Mouse (Mus musculus): ENCODE results near the gene Pgc. TPM values are rescaled to one million over a fixed set of nuclear protein-coding genes. Genes with fewer than 3 reads are reported as not detected.

The Pgc gene
- polyA plus RNA-seq, 1 experiment from 2014 or later: not detected

DNA sequence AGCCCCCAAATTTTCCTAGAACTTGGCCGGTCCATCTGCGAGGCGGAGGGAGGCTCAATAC lies 32.4 kb upstream of the Pgc start, which contains the start of gene Gm21981:
Gene Gm21981 (minus strand): TSS at position 14 of the 61 bp plus-strand sequence.
- Histone ChIP-seq H3K27me3 (peaks cover 73% of the 10 kb centered on the region), H3K4me1 (replicated peaks) (peaks cover 32% of the 10 kb centered on the region), H3K9me3 (replicated peaks) (no peaks in the 10 kb centered on the region), H3K4me2 (peak within 1 kb of the TSS; percentile 95), H3K9ac (peak within 1 kb of the TSS; percentile 63), H3K27ac (replicated peaks) (0 out of 2 replicates have a peak within 1 kb of the TSS, but pooled peaks have one; percentile 48), H3K36me3 (replicated peaks) (no peaks in the 10 kb centered on the region), H3K4me3 (replicated peaks) (peak within 1 kb of the TSS; percentile 67)
- WGBS (ENCODE audit: insufficient replicate concordance): 2% methylated on average over 3 of the region's 3 CpGs
- ATAC-seq (ENCODE audit: insufficient read depth): no peak

DNA sequence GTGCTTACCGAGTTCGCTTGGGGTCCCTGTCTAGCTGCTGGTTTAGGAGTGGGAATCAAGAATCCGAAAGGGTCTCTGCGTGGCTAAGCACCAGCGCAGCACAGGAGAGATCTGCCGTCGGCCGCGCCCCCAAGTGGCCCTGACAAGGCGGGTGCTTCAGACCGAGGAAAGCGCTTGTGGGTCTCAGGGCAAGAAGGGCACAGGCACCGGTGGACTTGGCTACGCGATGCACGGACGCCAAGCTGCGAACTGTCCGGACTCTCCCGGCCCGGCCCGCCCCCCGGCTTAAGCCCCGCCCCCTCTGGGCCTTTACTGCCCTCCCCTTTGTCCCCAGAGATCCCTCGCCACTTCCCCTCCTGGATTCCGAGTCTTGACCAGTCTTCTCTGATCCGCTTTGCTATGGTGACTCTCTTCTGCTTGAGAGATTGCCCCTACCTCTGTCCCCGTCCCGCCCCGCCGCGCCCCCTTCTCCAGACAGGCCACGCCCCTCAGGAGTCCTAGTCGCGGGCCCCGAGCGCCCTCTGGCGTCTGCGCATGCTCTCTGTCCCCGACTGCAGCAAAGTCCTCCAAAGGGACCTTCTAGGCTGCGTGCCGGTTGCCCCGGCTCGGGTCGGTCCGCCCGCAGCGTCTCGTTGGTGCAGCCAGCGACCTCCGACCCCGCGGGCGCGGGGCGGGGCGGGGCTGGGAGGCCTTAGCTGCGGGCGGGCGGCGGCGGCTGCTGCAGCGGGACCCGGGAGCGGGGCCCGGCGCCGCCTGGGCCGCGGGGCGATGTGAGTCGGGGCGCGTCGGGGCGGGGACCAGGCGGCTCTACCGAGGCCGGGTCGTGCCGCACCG lies 31.9 kb upstream of the Pgc start, which contains the start of gene Prickle4:
Gene Prickle4 (minus strand): TSS at position 234 of the 834 bp plus-strand sequence.
- WGBS (ENCODE audit: insufficient replicate concordance): under 1% methylated on average over 73 of the region's 82 CpGs
- peak; percentile 86 for ATAC-seq (ENCODE audit: insufficient read depth)
- H3K27ac ChIP-seq (replicated peaks): 0 out of 2 replicates have a peak within 1 kb of the TSS, but pooled peaks have one; percentile 48
- H3K36me3 ChIP-seq (replicated peaks): no peaks in the 10 kb centered on the region
- peak within 1 kb of the TSS; percentile 63 for H3K9ac ChIP-seq
- H3K4me2 ChIP-seq: peak within 1 kb of the TSS; percentile 95
- peaks cover 73% of the 10 kb centered on the region for H3K27me3 ChIP-seq
- peak within 1 kb of the TSS; percentile 67 for H3K4me3 ChIP-seq (replicated peaks)
- peaks cover 32% of the 10 kb centered on the region for H3K4me1 ChIP-seq (replicated peaks)
- H3K9me3 ChIP-seq (replicated peaks): no peaks in the 10 kb centered on the region

DNA sequence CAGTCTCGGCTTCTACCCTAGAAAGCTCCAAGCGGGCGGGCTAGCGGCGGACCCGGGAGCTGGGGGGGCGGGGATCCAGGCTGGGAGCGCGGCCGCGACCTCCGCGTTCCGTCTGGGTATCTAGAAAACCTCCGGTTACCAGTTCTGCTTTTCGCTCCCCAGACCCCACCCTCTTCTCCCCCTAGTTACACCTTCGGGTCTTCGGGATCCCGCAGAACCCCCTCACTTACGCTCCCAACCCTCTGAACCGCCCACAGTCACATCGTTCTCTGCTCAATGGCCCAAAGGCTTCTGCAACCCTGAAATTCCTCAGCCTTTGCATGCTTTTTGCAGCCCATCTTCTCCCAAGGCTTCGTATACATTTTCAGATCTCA lies 31.3 kb upstream of the Pgc start:
- WGBS (ENCODE audit: insufficient replicate concordance): 0% methylated on average over 23 of the region's 23 CpGs
- Histone ChIP-seq H3K9me3 (replicated peaks) (no peaks in the 10 kb centered on the region), H3K4me3 (replicated peaks) (peak overlapping the region; percentile 67), H3K9ac (peak overlapping the region; percentile 63), H3K27ac (replicated peaks) (no peak overlapping the region), H3K36me3 (replicated peaks) (no peaks in the 10 kb centered on the region), H3K4me2 (peak overlapping the region; percentile 95), H3K27me3 (peaks cover 72% of the 10 kb centered on the region), H3K4me1 (replicated peaks) (peaks cover 36% of the 10 kb centered on the region)
- no peak for ATAC-seq (ENCODE audit: insufficient read depth)

DNA sequence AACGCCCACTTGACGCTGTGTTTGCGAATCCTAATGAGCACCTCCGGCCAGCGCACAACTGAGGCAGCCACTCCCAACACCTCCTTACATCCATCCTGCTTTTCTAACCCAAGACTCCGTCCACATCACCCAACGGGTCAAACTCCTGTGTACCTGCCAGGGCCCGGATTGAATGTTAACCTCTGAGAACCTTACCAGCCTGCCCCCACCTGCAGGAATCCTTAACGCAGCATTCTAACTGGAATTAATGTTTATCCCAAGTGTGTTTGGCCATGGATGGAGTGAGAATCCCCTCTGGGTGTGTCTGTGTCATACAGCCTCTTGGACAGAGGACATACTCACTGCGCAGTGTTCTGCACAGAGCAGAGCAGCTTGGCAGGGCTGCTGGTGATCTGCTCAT lies 28.5 kb upstream of the Pgc start:
- Histone ChIP-seq H3K4me2 (no peak overlapping the region), H3K4me1 (replicated peaks) (peaks cover 38% of the 10 kb centered on the region), H3K36me3 (replicated peaks) (no peaks in the 10 kb centered on the region), H3K27me3 (peaks cover 68% of the 10 kb centered on the region), H3K27ac (replicated peaks) (no peak overlapping the region), H3K4me3 (replicated peaks) (no peak overlapping the region), H3K9me3 (replicated peaks) (no peaks in the 10 kb centered on the region), H3K9ac (no peak overlapping the region)
- WGBS (ENCODE audit: insufficient replicate concordance): 69% methylated on average over 10 of the region's 10 CpGs
- ATAC-seq (ENCODE audit: insufficient read depth): no peak

DNA sequence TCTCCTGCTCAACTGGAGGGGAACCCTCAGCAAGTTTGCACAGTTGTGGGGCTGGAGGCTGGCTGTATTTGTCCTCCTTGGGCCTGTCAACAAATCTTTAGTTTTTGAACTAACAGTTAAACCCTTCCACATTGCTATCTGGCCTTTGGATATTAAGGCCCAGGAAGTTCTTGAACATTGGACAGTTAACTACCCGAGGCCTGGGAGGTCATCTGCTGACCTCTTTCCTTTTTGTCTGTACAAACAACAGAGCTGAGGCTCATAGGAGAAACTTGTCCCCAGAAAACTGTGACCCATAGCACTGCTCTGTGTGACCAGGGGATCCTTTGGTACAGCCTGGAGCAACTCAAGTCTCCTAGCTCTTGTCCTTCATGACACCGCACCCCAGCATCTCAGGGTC lies 27.6 kb upstream of the Pgc start:
- Histone ChIP-seq H3K9ac (no peak overlapping the region), H3K4me3 (replicated peaks) (no peak overlapping the region), H3K9me3 (replicated peaks) (no peaks in the 10 kb centered on the region), H3K36me3 (replicated peaks) (no peaks in the 10 kb centered on the region), H3K4me1 (replicated peaks) (peaks cover 33% of the 10 kb centered on the region), H3K27me3 (peaks cover 67% of the 10 kb centered on the region), H3K27ac (replicated peaks) (peak overlapping the region; percentile 41; the same call in 1 of the 2 replicates), H3K4me2 (no peak overlapping the region)
- 60% methylated on average over 2 of the region's 2 CpGs for WGBS (ENCODE audit: insufficient replicate concordance)
- no peak for ATAC-seq (ENCODE audit: insufficient read depth)

DNA sequence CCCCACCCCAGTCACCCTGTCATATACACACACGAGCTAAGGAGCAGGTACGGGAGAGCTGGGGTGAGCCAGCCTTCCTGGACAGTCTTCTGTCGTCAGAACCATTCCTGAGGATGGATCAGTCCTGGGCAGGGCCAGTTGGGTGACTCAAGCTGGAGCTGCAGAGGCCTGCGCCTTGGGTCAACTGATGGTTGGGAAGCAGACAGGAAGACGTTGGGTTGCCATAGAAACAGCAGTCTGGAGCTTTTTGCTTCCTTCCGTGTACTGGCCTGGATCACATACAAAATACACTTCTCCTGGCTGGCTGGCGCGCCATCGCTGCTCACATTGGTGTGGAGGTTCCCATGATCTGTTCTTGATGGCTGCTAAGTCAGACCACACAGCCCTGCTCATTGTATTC lies 24.8 kb upstream of the Pgc start:
- Histone ChIP-seq H3K4me2 (no peak overlapping the region), H3K4me3 (replicated peaks) (no peak overlapping the region), H3K9ac (no peak overlapping the region), H3K27ac (replicated peaks) (no peak overlapping the region), H3K36me3 (replicated peaks) (no peaks in the 10 kb centered on the region), H3K27me3 (peaks cover 63% of the 10 kb centered on the region), H3K9me3 (replicated peaks) (no peaks in the 10 kb centered on the region), H3K4me1 (replicated peaks) (peaks cover 14% of the 10 kb centered on the region)
- WGBS (ENCODE audit: insufficient replicate concordance): 68% methylated on average over 9 of the region's 9 CpGs
- no peak for ATAC-seq (ENCODE audit: insufficient read depth)

DNA sequence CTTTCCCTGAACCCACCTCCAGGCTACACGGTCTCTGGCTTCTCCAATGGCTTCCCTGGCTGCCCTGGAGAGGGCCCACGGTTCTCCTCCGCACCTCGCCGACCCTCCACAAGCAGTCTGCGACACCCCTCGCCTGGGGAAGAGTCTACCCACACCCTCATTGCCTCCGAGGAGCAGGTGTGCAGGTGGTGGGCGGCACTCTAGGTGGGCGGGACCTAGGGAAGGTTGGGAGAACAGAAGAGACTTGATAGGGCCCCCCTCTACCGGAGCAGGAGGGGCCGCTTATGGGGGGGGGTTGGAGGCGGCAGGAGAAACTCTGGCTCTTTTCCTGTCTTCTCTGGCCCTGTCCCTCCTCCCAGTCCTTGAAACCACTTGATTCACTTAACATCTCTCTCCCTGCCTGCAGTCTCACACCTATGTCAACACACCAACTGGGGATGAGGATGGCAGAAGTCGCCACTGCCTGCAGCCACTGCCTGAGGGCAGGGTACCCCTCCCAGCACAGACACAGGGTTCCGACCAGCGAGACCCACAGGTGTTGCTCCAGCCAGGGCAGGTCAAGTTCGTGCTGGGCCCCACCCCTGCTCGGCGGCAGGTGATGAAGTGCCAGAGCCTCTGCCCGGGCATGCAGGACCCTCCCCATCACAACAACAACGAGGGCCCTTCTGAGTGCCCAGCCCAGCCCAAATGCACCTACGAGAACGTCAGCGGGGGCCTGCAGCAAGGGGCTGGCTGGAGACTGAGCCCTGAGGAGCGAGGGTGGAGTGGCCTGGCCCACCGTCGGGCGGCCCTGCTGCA lies 23.9 kb upstream of the Pgc start:
- peaks cover 60% of the 10 kb centered on the region for H3K27me3 ChIP-seq
- H3K9me3 ChIP-seq (replicated peaks): no peaks in the 10 kb centered on the region
- H3K9ac ChIP-seq: no peak overlapping the region
- H3K4me1 ChIP-seq (replicated peaks): peaks cover 14% of the 10 kb centered on the region
- 40% methylated on average over 28 of the region's 28 CpGs for WGBS (ENCODE audit: insufficient replicate concordance)
- no peak; the same call in 1 of the 2 replicates for ATAC-seq (ENCODE audit: insufficient read depth)
- H3K36me3 ChIP-seq (replicated peaks): no peaks in the 10 kb centered on the region
- no peak overlapping the region for H3K4me3 ChIP-seq (replicated peaks)
- H3K27ac ChIP-seq (replicated peaks): no peak overlapping the region
- no peak overlapping the region for H3K4me2 ChIP-seq

DNA sequence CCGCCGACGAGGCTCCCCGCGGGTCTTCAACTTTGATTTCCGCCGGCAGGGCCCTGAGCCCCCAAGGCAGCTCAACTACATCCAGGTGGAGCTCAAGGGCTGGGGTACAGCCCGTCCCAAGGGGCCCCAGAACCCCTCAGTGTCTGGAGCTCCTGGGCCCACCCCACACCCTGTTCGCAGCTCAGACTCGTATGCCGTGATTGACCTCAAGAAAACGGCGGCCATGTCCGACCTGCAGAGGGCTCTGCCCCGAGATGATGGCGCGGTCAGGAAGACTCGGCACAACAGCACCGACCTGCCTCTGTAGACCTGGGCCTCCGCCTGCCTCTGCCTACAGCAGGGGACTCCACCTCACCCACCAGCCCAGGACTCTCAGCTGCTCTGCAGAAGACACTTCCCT lies 23.1 kb upstream of the Pgc start:
- Histone ChIP-seq H3K27ac (replicated peaks) (no peak overlapping the region), H3K4me3 (replicated peaks) (no peak overlapping the region), H3K4me1 (replicated peaks) (peaks cover 14% of the 10 kb centered on the region), H3K9ac (no peak overlapping the region), H3K27me3 (peaks cover 55% of the 10 kb centered on the region), H3K9me3 (replicated peaks) (no peaks in the 10 kb centered on the region), H3K4me2 (no peak overlapping the region), H3K36me3 (replicated peaks) (no peaks in the 10 kb centered on the region)
- WGBS (ENCODE audit: insufficient replicate concordance): 28% methylated on average over 20 of the region's 20 CpGs
- ATAC-seq (ENCODE audit: insufficient read depth): no peak

DNA sequence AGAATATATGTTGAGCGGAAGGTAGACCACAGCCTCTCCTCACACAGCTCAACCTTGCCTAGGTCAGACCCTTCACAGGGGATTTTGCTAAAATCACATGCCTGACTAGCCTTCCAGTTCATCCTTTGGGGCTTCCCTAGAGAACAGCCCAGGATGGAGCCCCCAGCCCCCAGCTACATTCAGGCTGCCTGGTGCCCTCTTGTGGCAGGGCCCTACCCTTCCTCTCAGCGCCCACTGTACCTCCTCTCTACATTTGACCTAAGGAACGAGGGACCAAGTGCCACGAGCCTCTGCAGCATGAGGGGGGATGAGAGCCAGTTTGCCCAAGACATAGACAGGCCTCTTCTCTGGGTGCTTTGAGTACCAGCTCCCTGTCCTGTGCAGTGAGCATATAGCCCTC lies 21.9 kb upstream of the Pgc start:
- no peak overlapping the region for H3K4me3 ChIP-seq (replicated peaks)
- H3K9ac ChIP-seq: no peak overlapping the region
- no peak overlapping the region for H3K27ac ChIP-seq (replicated peaks)
- 67% methylated on average over 4 of the region's 4 CpGs for WGBS (ENCODE audit: insufficient replicate concordance)
- H3K27me3 ChIP-seq: peaks cover 55% of the 10 kb centered on the region
- H3K9me3 ChIP-seq (replicated peaks): no peaks in the 10 kb centered on the region
- no peak overlapping the region for H3K4me2 ChIP-seq
- no peaks in the 10 kb centered on the region for H3K36me3 ChIP-seq (replicated peaks)
- ATAC-seq (ENCODE audit: insufficient read depth): no peak
- H3K4me1 ChIP-seq (replicated peaks): peaks cover 19% of the 10 kb centered on the region

DNA sequence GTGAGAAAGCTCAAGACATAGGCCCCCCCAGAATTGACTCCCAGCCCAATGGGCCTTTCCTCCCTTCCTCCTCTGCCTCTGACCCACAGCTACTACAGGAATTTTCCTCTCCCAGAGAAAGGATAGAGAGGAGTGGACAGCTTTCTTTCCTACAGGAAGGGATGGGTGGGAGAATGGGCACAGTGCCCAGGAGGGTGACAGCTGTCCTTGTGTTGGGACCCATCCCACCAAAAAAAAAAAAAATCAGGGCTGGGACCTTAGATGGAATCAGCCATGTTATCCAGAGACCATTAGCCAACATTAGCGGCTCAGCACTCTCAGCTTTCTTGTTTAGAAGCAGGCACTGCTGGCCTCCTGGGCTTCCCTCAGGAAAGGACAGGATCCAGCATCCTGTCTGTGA lies 20.4 kb upstream of the Pgc start:
- Histone ChIP-seq H3K4me1 (replicated peaks) (0 out of 2 replicates have a peak, but pooled peaks cover 11% of the 10 kb centered on the region), H3K27ac (replicated peaks) (no peak overlapping the region), H3K4me2 (no peak overlapping the region), H3K36me3 (replicated peaks) (no peaks in the 10 kb centered on the region), H3K9me3 (replicated peaks) (no peaks in the 10 kb centered on the region), H3K27me3 (peaks cover 55% of the 10 kb centered on the region), H3K9ac (no peak overlapping the region), H3K4me3 (replicated peaks) (no peak overlapping the region)
- ATAC-seq (ENCODE audit: insufficient read depth): no peak
- 65% methylated on average over 1 of the region's 1 CpGs for WGBS (ENCODE audit: insufficient replicate concordance)

DNA sequence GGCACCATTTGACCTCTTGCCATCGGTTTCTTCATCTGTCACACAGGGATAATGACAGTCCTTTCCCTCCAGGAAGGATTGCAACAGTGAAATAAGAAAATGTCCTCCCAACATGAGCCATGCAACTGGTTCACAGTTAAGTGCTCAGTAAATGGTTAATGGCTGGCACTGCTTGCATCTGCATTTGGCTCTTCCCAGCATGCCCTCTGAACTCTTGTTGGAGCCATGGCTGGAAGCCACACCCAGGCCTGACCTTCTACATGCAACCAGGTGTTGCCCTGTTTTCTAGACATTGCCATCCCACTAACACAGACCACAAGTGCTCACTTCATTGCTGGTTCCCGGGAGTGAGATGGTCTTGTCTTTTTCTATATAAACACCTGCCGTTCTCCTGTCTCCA lies 18.7 kb upstream of the Pgc start:
- Histone ChIP-seq H3K27me3 (peaks cover 40% of the 10 kb centered on the region), H3K36me3 (replicated peaks) (no peaks in the 10 kb centered on the region), H3K9ac (no peak overlapping the region), H3K4me2 (no peak overlapping the region), H3K9me3 (replicated peaks) (no peaks in the 10 kb centered on the region), H3K4me1 (replicated peaks) (peaks cover 11% of the 10 kb centered on the region; the same call in 1 of the 2 replicates), H3K4me3 (replicated peaks) (no peak overlapping the region), H3K27ac (replicated peaks) (no peak overlapping the region)
- no peak for ATAC-seq (ENCODE audit: insufficient read depth)
- 53% methylated on average over 3 of the region's 3 CpGs for WGBS (ENCODE audit: insufficient replicate concordance)

Data from liver, embryonic 15.5 days (tissue).